19 mouse cellular contexts compared by ENCODE assay signal in the genomic region with DNA sequence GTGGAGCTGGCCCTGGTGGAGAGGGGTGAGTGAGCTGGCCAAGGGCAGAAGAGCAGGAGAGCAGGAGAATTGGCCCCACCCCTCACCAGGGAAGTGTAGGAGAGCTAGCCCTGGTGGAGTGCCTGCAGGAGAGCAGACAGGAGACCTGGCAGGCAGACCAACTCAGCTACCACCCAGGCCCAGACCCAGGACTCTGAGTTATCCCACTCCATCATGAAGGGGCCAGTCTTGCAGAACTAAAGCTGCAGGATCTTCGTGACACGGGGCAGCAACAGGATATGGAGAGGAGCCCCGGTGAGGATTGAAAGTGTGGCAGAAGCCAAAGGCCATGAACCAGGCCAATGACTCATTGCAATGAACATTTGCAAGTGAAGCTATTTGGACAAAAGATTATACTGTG. TPM values are rescaled to one million over a fixed set of nuclear protein-coding genes. Genes with fewer than 3 reads are reported as not detected.
DNase-seq lines count a peak whose midpoint lies in the region; ATAC-seq lines count a peak whose summit lies in the region.
"Had no signal": no experiment of that assay in that cellular context is flagged by ENCODE, and none has a peak within 500 bp of the region (broad histone marks: within the 10 kb centered on the region; RNA-seq: fewer than 3 reads in every experiment).

No protein-coding gene starts in this region.

- 0 out of 2 replicates have a peak, but pooled peaks have one; percentile 34 for ATAC-seq in erythroid progenitor cell, adult 5-6 weeks (replicated peaks; ENCODE audit: low FRiP score, poor library complexity, severe bottlenecking)
- ATAC-seq: CD4-positive, CD25-positive, alpha-beta regulatory T cell, adult 4 months; forebrain, postnatal 0 days; midbrain, embryonic 15.5 days had no signal

- peak; percentile 79 for DNase-seq in 3T3-L1 (ENCODE audit: low read depth, low spot score)
- peak; percentile 18 for DNase-seq in Muller cell, postnatal 12 days (ENCODE audit: inconsistent ontology term)
- peak; percentile 60 for DNase-seq in adrenal gland, adult 8-10 months
- no peak for DNase-seq in cerebellum, adult 8-10 months
- no peak for DNase-seq in kidney, postnatal 14 days
- no peak for DNase-seq in lung, postnatal 36 days
- DNase-seq: cerebellum, adult 9-10 months; forebrain, postnatal 0 days; heart, adult 18-20 months; kidney, adult 18-20 months; layer of hippocampus, adult 9-11 months; left cerebral cortex, postnatal 4 days; lung, embryonic 14.5 days; lung, postnatal 4 days; right cerebral cortex, postnatal 4 days; thymus, postnatal 25 days had no signal

RNA-seq across cellular contexts. Expression of a gene that starts 30.6 kb away (rescaled TPM):
- 10 to 100 TPM; 39.7 to 40.5 (median 40.0) TPM for total RNA-seq in adrenal gland, adult 8-10 months (2022)
- total RNA-seq in erythroid progenitor cell, adult 5-6 weeks (2015; ENCODE audit: low replicate concordance) = 5.4 and 5.9 TPM in 2 replicates
- 3.3 and 4.9 TPM in 2 replicates for total RNA-seq in erythroid progenitor cell, adult 5-6 weeks (2017; ENCODE audit: low replicate concordance)

RNA-seq across cellular contexts. Expression of a gene that starts 46.0 kb away (rescaled TPM):
- 10 to 100 TPM; 53.6 to 71.6 (median 58.9) TPM for total RNA-seq in adrenal gland, adult 8-10 months (2022)
- 45.0 and 75.9 TPM in 2 replicates for total RNA-seq in erythroid progenitor cell, adult 5-6 weeks (2015; ENCODE audit: low replicate concordance)
- total RNA-seq in erythroid progenitor cell, adult 5-6 weeks (2017; ENCODE audit: low replicate concordance) = 71.6 and 73.5 TPM in 2 replicates

Comparison
In these comparisons a context has a peak if more than half of its experiments do, and no peak if none do; other contexts are left out.
1. DNase-seq: peak in 3T3-L1 (single experiment), Muller cell, postnatal 12 days (single experiment) and adrenal gland, adult 8-10 months (single experiment); none in cerebellum, adult 8-10 months (single experiment), kidney, postnatal 14 days (single experiment) and lung, postnatal 36 days (single experiment).
2. RNA of a gene that starts 30.6 kb away (total RNA-seq): 39.7 to 40.5 TPM in adrenal gland, adult 8-10 months; 3.3 to 5.9 TPM in erythroid progenitor cell, adult 5-6 weeks; every median in the first group is over 4 times any median in the second.